Mouse (Mus musculus) kidney, adult 9 months (tissue): ENCODE results near the gene Parva.

Experiments used
- DNase-seq: peaks from one replicate; pipeline ENCODE4 v3.0.0; 2022

Gene Parva

GRCm38 (mm10) chr7:112426811-112427210 lies 494 bp upstream of the Parva start:
- DNase-seq: no peak

GRCm38 (mm10) chr7:112428158-112428535 lies 842 bp downstream of the Parva start:
- peak; percentile 95 for DNase-seq

- DNase-seq: no peak
These were observed 12.5 kb downstream of the Parva start for GRCm38 (mm10) chr7:112439846-112440245.

GRCm38 (mm10) chr7:112444152-112444984 lies 17.1 kb downstream of the Parva start:
- no peak for DNase-seq

GRCm38 (mm10) chr7:112444985-112445367 lies 17.7 kb downstream of the Parva start:
- DNase-seq: no peak

- DNase-seq: no peak
These were observed 19.2 kb downstream of the Parva start for GRCm38 (mm10) chr7:112446498-112446897.

- DNase-seq: peak; percentile 89
These were observed 22.8 kb downstream of the Parva start for GRCm38 (mm10) chr7:112449954-112450700.

- DNase-seq: no peak
These were observed 25.2 kb downstream of the Parva start for GRCm38 (mm10) chr7:112452471-112452870.

GRCm38 (mm10) chr7:112453805-112454214 lies 26.5 kb downstream of the Parva start:
- DNase-seq: no peak

- DNase-seq: no peak
These were observed 27.1 kb downstream of the Parva start for GRCm38 (mm10) chr7:112454380-112454779.

- no peak for DNase-seq
These were observed 27.6 kb downstream of the Parva start for GRCm38 (mm10) chr7:112454951-112455350.

GRCm38 (mm10) chr7:112455566-112456110 lies 28.3 kb downstream of the Parva start:
- DNase-seq: no peak

- DNase-seq: no peak
These were observed 30.1 kb downstream of the Parva start for GRCm38 (mm10) chr7:112457373-112457772.

GRCm38 (mm10) chr7:112457920-112458319 lies 30.6 kb downstream of the Parva start:
- no peak for DNase-seq

- peak; percentile 46 for DNase-seq
These were observed 31.1 kb downstream of the Parva start for GRCm38 (mm10) chr7:112458440-112458839.

GRCm38 (mm10) chr7:112463074-112463473 lies 35.8 kb downstream of the Parva start:
- no peak for DNase-seq

- DNase-seq: peak; percentile 45
These were observed 38.6 kb downstream of the Parva start for GRCm38 (mm10) chr7:112465920-112466319.

GRCm38 (mm10) chr7:112466786-112467185 lies 39.5 kb downstream of the Parva start:
- DNase-seq: no peak

- peak; percentile 45 for DNase-seq
These were observed 40.4 kb downstream of the Parva start for GRCm38 (mm10) chr7:112467687-112468111.

GRCm38 (mm10) chr7:112469817-112470216 lies 42.5 kb downstream of the Parva start:
- DNase-seq: peak; percentile 82

- peak; percentile 67 for DNase-seq
These were observed 44.0 kb downstream of the Parva start for GRCm38 (mm10) chr7:112471316-112471715.

GRCm38 (mm10) chr7:112472024-112472707 lies 44.9 kb downstream of the Parva start:
- DNase-seq: no peak

GRCm38 (mm10) chr7:112472708-112473281 lies 45.5 kb downstream of the Parva start:
- no peak for DNase-seq
